Mouse (Mus musculus): ENCODE results near the gene Tfe3. TPM values are rescaled to one million over a fixed set of nuclear protein-coding genes. Genes with fewer than 3 reads are reported as not detected.
A peak's percentile ranks its signal among the peaks of the same experiment; 100 is the strongest.
"Not testable (repeated sequence)": the region's sequence is repeated elsewhere in the genome, so short reads cannot be mapped to it uniquely, and the experiment has no call there.

Gene Tfe3
- polyA plus RNA-seq, 1 experiment from 2014 or later: 27.7 TPM

DNA sequence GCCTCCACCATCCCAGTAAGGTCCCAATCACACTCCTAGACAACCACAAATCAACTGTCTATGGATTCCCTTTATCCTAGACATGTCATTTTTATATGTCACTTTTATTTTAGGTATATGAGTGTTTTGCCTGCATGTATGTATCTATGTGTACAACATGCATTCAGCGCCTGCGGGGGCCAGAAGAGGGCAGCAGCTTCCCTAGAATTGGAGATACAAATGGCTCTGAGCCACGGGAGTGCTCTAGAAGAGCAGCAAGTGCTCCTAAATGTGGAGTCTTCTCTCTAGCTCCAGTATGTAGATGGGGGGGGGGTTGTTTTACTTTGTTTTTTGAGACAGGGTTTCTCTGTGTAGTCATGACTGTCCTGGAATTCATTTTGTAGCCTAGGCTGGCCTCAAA, 8.7 kb upstream of the Tfe3 start:
- H3K9me3 ChIP-seq; H3K4me1 ChIP-seq (replicated peaks); H3K36me3 ChIP-seq; ATAC-seq (ENCODE audit: insufficient number of reproducible peaks, insufficient read depth, low FRiP score, low TSS enrichment, low read depth); H3K27ac ChIP-seq; H3K9ac ChIP-seq (replicated peaks); H3K4me3 ChIP-seq (replicated peaks); H3K4me2 ChIP-seq; H3K27me3 ChIP-seq: not testable (repeated sequence)
- 17% methylated on average over 3 of the region's 3 CpGs for WGBS

- ATAC-seq (ENCODE audit: insufficient number of reproducible peaks, insufficient read depth, low FRiP score, low TSS enrichment, low read depth): 0 out of 2 replicates have a peak, but pooled peaks have one; percentile 6
- Histone ChIP-seq H3K9me3 (no peaks in the 10 kb centered on the region), H3K4me1 (replicated peaks) (peaks cover 24% of the 10 kb centered on the region), H3K36me3 (peaks cover 18% of the 10 kb centered on the region), H3K9ac (replicated peaks) (peak overlapping the region; percentile 67), H3K4me3 (replicated peaks) (peak overlapping the region; percentile 64), H3K27ac (0 out of 2 replicates have a peak overlapping the region, but pooled peaks have one; percentile 29), H3K27me3 (no peaks in the 10 kb centered on the region), H3K4me2 (peak overlapping the region; percentile 71)
- WGBS: 18% methylated on average over 21 of the region's 21 CpGs
Observed at GRCm38 (mm10) chrX:7762921-7763197, 499 bp downstream of the Tfe3 start.

DNA sequence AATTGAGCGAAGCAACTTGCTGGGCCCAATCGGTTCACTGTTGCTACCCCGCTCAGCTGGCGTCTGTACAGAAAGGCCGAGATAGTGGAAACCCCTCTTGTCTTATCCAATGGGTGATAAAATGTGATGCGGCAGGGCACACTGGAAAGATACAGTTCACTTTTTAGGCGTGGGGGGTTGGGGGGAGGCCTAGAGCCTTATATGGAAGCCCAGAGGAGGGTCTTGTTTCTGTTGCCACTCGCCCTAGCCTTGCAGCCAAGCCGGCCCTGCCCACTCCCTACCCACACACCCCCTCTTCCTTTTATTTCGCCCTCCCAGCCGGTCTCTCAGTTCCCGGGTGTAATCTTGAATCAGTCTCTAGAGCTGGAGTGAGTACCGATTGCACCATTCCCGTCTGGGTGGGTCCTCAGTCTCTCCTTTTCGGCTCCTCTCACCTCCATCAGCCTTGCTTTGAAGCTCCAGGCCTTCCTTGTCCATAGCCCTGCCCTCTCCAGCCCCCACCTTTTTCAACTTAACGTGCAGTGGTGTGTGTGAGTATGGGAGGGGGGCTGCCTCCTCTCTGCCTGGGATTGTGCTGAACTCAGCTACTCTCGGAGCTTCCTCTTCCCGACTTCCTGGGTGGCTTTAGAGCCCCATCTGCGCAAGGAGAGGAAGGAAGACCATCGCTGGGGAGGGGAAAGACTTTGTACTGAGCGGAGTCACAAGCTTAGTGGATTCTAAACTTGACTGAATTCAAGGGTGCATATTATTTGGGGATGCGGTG, 1.5 kb downstream of the Tfe3 start:
- Histone ChIP-seq H3K27me3 (no peaks in the 10 kb centered on the region), H3K9me3 (no peaks in the 10 kb centered on the region), H3K27ac (no peak overlapping the region), H3K9ac (replicated peaks) (peak overlapping the region; percentile 67), H3K36me3 (peaks cover 27% of the 10 kb centered on the region), H3K4me2 (peak overlapping the region; percentile 71), H3K4me1 (replicated peaks) (peaks cover 24% of the 10 kb centered on the region), H3K4me3 (replicated peaks) (peak overlapping the region; percentile 64)
- WGBS: 17% methylated on average over 22 of the region's 22 CpGs
- ATAC-seq (ENCODE audit: insufficient number of reproducible peaks, insufficient read depth, low FRiP score, low TSS enrichment, low read depth): no peak

GRCm38 (mm10) chrX:7764657-7765280, 2.4 kb downstream of the Tfe3 start:
- Histone ChIP-seq H3K4me3 (replicated peaks) (peak overlapping the region; percentile 64), H3K4me2 (peak overlapping the region; percentile 71), H3K9ac (replicated peaks) (no peak overlapping the region), H3K9me3 (no peaks in the 10 kb centered on the region), H3K27ac (no peak overlapping the region), H3K36me3 (peaks cover 35% of the 10 kb centered on the region), H3K4me1 (replicated peaks) (peaks cover 24% of the 10 kb centered on the region), H3K27me3 (no peaks in the 10 kb centered on the region)
- 26% methylated on average over 9 of the region's 9 CpGs for WGBS
- no peak for ATAC-seq (ENCODE audit: insufficient number of reproducible peaks, insufficient read depth, low FRiP score, low TSS enrichment, low read depth)

GRCm38 (mm10) chrX:7765281-7765670, 2.9 kb downstream of the Tfe3 start:
- Histone ChIP-seq H3K36me3 (peaks cover 39% of the 10 kb centered on the region), H3K4me3 (replicated peaks) (peak overlapping the region; percentile 9; the same call in 1 of the 2 replicates), H3K4me1 (replicated peaks) (peaks cover 24% of the 10 kb centered on the region), H3K9ac (replicated peaks) (no peak overlapping the region), H3K4me2 (peak overlapping the region; percentile 71), H3K9me3 (no peaks in the 10 kb centered on the region), H3K27ac (no peak overlapping the region), H3K27me3 (no peaks in the 10 kb centered on the region)
- WGBS: 27% methylated on average over 13 of the region's 13 CpGs
- no peak for ATAC-seq (ENCODE audit: insufficient number of reproducible peaks, insufficient read depth, low FRiP score, low TSS enrichment, low read depth)

- no peak overlapping the region for H3K9ac ChIP-seq (replicated peaks)
- H3K4me1 ChIP-seq (replicated peaks): peaks cover 24% of the 10 kb centered on the region
- no peaks in the 10 kb centered on the region for H3K9me3 ChIP-seq
- no peak overlapping the region for H3K27ac ChIP-seq
- no peaks in the 10 kb centered on the region for H3K27me3 ChIP-seq
- no peak for ATAC-seq (ENCODE audit: insufficient number of reproducible peaks, insufficient read depth, low FRiP score, low TSS enrichment, low read depth)
- H3K36me3 ChIP-seq: peaks cover 44% of the 10 kb centered on the region
- 11% methylated on average over 11 of the region's 11 CpGs for WGBS
- peak overlapping the region; percentile 9; the same call in 1 of the 2 replicates for H3K4me3 ChIP-seq (replicated peaks)
- peak overlapping the region; percentile 71 for H3K4me2 ChIP-seq
Observed at GRCm38 (mm10) chrX:7765764-7766163, 3.4 kb downstream of the Tfe3 start.

- Histone ChIP-seq H3K27ac (no peak overlapping the region), H3K36me3 (peaks cover 73% of the 10 kb centered on the region), H3K27me3 (no peaks in the 10 kb centered on the region), H3K4me2 (no peak overlapping the region), H3K4me1 (replicated peaks) (peaks cover 17% of the 10 kb centered on the region), H3K9ac (replicated peaks) (no peak overlapping the region), H3K4me3 (replicated peaks) (no peak overlapping the region), H3K9me3 (no peaks in the 10 kb centered on the region)
- WGBS: 90% methylated on average over 7 of the region's 7 CpGs
- no peak for ATAC-seq (ENCODE audit: insufficient number of reproducible peaks, insufficient read depth, low FRiP score, low TSS enrichment, low read depth)
Observed at GRCm38 (mm10) chrX:7769302-7770017, 7.1 kb downstream of the Tfe3 start.

- H3K9ac ChIP-seq (replicated peaks): no peak overlapping the region
- 50% methylated on average over 2 of the region's 2 CpGs for WGBS
- no peak overlapping the region for H3K4me3 ChIP-seq (replicated peaks)
- no peak overlapping the region for H3K27ac ChIP-seq
- no peaks in the 10 kb centered on the region for H3K4me1 ChIP-seq (replicated peaks)
- H3K4me2 ChIP-seq: no peak overlapping the region
- H3K9me3 ChIP-seq: no peaks in the 10 kb centered on the region
- H3K36me3 ChIP-seq: peaks cover 56% of the 10 kb centered on the region
- H3K27me3 ChIP-seq: no peaks in the 10 kb centered on the region
- no peak for ATAC-seq (ENCODE audit: insufficient number of reproducible peaks, insufficient read depth, low FRiP score, low TSS enrichment, low read depth)
Observed at GRCm38 (mm10) chrX:7772766-7773165, 10.4 kb downstream of the Tfe3 start.

DNA sequence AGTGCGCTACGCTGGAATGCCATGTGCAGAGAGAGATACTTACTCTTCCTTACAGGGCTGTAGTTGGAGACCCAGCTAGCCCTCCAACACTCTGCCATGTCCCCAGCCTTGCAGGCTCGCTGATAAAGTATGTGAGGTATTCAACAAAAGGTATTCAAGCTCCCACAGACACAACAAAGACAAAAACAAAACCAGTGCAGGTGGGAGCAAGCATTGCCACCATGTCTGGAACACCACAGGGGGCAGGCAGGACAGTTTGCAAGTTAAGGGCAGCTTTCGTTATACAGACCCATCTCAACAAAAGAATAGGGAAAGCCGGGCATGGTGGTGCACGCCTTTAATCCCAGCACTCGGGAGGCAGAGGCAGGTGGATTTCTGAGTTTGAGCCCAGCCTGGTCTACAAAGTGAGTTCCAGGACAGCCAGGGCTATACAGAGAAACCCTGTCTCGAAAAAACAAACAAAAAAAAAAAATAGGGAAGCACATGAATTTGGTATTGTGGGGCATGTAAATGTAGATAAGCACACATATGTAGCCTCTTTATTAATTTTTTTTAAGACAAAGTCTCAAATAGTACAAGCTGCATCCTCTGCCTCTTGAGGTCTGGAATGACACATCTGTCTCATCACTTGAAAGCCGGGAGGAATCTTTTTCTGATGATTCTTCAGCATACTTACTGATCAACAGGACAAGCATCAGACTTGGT, 13.3 kb downstream of the Tfe3 start:
- no peak overlapping the region for H3K4me3 ChIP-seq (replicated peaks)
- H3K9me3 ChIP-seq: no peaks in the 10 kb centered on the region
- ATAC-seq (ENCODE audit: insufficient number of reproducible peaks, insufficient read depth, low FRiP score, low TSS enrichment, low read depth): no peak
- no peak overlapping the region for H3K27ac ChIP-seq
- H3K36me3 ChIP-seq: peaks cover 30% of the 10 kb centered on the region
- no peaks in the 10 kb centered on the region for H3K27me3 ChIP-seq
- H3K9ac ChIP-seq (replicated peaks): no peak overlapping the region
- H3K4me2 ChIP-seq: no peak overlapping the region
- no peaks in the 10 kb centered on the region for H3K4me1 ChIP-seq (replicated peaks)
- WGBS: 80% methylated on average over 9 of the region's 9 CpGs

GRCm38 (mm10) chrX:7776329-7777082, 14.1 kb downstream of the Tfe3 start:
- no peaks in the 10 kb centered on the region for H3K4me1 ChIP-seq (replicated peaks)
- H3K9ac ChIP-seq (replicated peaks): no peak overlapping the region
- no peak overlapping the region for H3K4me2 ChIP-seq
- ATAC-seq (ENCODE audit: insufficient number of reproducible peaks, insufficient read depth, low FRiP score, low TSS enrichment, low read depth): no peak
- no peaks in the 10 kb centered on the region for H3K27me3 ChIP-seq
- H3K27ac ChIP-seq: no peak overlapping the region
- no peak overlapping the region for H3K4me3 ChIP-seq (replicated peaks)
- 47% methylated on average over 8 of the region's 8 CpGs for WGBS
- no peaks in the 10 kb centered on the region for H3K9me3 ChIP-seq
- peaks cover 22% of the 10 kb centered on the region for H3K36me3 ChIP-seq

All from limb, embryonic 12.5 days (tissue).